Mouse (Mus musculus): ENCODE measurements around the gene Rbfox3. TPM values are rescaled to one million over a fixed set of nuclear protein-coding genes. Genes with fewer than 3 reads are reported as not detected.

Gene Rbfox3
- polyA plus RNA-seq, 1 experiment from 2014 or later, result 0.09 TPM

- 70% methylated on average over 5 of the region's 5 CpGs for WGBS
Measured at GRCm38 (mm10) chr11:118859839-118860238, 51.6 kb downstream of the Rbfox3 start.

GRCm38 (mm10) chr11:118858305-118858704 is 53.1 kb downstream of the Rbfox3 start:
- WGBS, result 74% methylated on average over 11 of the region's 11 CpGs
- no peak overlapping the region for H3K27ac ChIP-seq (ENCODE audit: low read length)
- ATAC-seq (replicated peaks; ENCODE audit: extremely low read depth, insufficient read depth, low FRiP score), result no peak

More at GRCm38 (mm10) chr11:118859839-118860238, 51.6 kb downstream of the Rbfox3 start:
- H3K4me3 ChIP-seq (ENCODE audit: low read length), result no peak overlapping the region
- no peaks in the 10 kb centered on the region for H3K4me1 ChIP-seq (ENCODE audit: control insufficient read depth, insufficient read depth, low read length)
- no peak overlapping the region for H3K27ac ChIP-seq (ENCODE audit: low read length)
- H3K36me3 ChIP-seq (ENCODE audit: control insufficient read depth, insufficient read depth), result no peaks in the 10 kb centered on the region
- H3K9me3 ChIP-seq (replicated peaks; ENCODE audit: control insufficient read depth, low read length), result no peaks in the 10 kb centered on the region
- no peak overlapping the region for H3K9ac ChIP-seq (ENCODE audit: low read length)
- no peaks in the 10 kb centered on the region; the same call in 1 of the 2 replicates for H3K27me3 ChIP-seq (ENCODE audit: control insufficient read depth, insufficient read depth, low read length)
- no peak for ATAC-seq (replicated peaks; ENCODE audit: extremely low read depth, insufficient read depth, low FRiP score)
- no peak overlapping the region for H3K4me2 ChIP-seq (ENCODE audit: low read depth, low read length)

GRCm38 (mm10) chr11:118851391-118851790 is 60.0 kb downstream of the Rbfox3 start:
- Histone ChIP-seq H3K4me1 (ENCODE audit: control insufficient read depth, insufficient read depth, low read length) (no peaks in the 10 kb centered on the region), H3K36me3 (ENCODE audit: control insufficient read depth, insufficient read depth) (no peaks in the 10 kb centered on the region), H3K9ac (ENCODE audit: low read length) (no peak overlapping the region), H3K4me3 (ENCODE audit: low read length) (no peak overlapping the region), H3K9me3 (replicated peaks; ENCODE audit: control insufficient read depth, low read length) (no peaks in the 10 kb centered on the region), H3K27ac (ENCODE audit: low read length) (no peak overlapping the region), H3K27me3 (ENCODE audit: control insufficient read depth, insufficient read depth, low read length) (no peaks in the 10 kb centered on the region), H3K4me2 (ENCODE audit: low read depth, low read length) (no peak overlapping the region)
- ATAC-seq (replicated peaks; ENCODE audit: extremely low read depth, insufficient read depth, low FRiP score), result no peak
- 59% methylated on average over 6 of the region's 6 CpGs for WGBS

More at GRCm38 (mm10) chr11:118858305-118858704, 53.1 kb downstream of the Rbfox3 start:
- Histone ChIP-seq H3K4me1 (ENCODE audit: control insufficient read depth, insufficient read depth, low read length) (no peaks in the 10 kb centered on the region), H3K36me3 (ENCODE audit: control insufficient read depth, insufficient read depth) (no peaks in the 10 kb centered on the region), H3K4me3 (ENCODE audit: low read length) (no peak overlapping the region), H3K27me3 (ENCODE audit: control insufficient read depth, insufficient read depth, low read length) (no peaks in the 10 kb centered on the region; the same call in 1 of the 2 replicates), H3K4me2 (ENCODE audit: low read depth, low read length) (no peak overlapping the region), H3K9me3 (replicated peaks; ENCODE audit: control insufficient read depth, low read length) (no peaks in the 10 kb centered on the region), H3K9ac (ENCODE audit: low read length) (no peak overlapping the region)

GRCm38 (mm10) chr11:118847986-118848385 is 63.4 kb downstream of the Rbfox3 start:
- no peak overlapping the region for H3K4me3 ChIP-seq (ENCODE audit: low read length)
- no peak for ATAC-seq (replicated peaks; ENCODE audit: extremely low read depth, insufficient read depth, low FRiP score)
- no peak overlapping the region for H3K27ac ChIP-seq (ENCODE audit: low read length)
- no peak overlapping the region for H3K4me2 ChIP-seq (ENCODE audit: low read depth, low read length)
- no peaks in the 10 kb centered on the region for H3K27me3 ChIP-seq (ENCODE audit: control insufficient read depth, insufficient read depth, low read length)
- H3K9me3 ChIP-seq (replicated peaks; ENCODE audit: control insufficient read depth, low read length), result no peaks in the 10 kb centered on the region
- WGBS, result 76% methylated on average over 7 of the region's 7 CpGs
- no peaks in the 10 kb centered on the region for H3K4me1 ChIP-seq (ENCODE audit: control insufficient read depth, insufficient read depth, low read length)
- H3K36me3 ChIP-seq (ENCODE audit: control insufficient read depth, insufficient read depth), result no peaks in the 10 kb centered on the region
- H3K9ac ChIP-seq (ENCODE audit: low read length), result no peak overlapping the region

GRCm38 (mm10) chr11:118840992-118841391 is 70.4 kb downstream of the Rbfox3 start:
- WGBS, result 86% methylated on average over 5 of the region's 5 CpGs

GRCm38 (mm10) chr11:118838167-118838566 is 73.2 kb downstream of the Rbfox3 start:
- Histone ChIP-seq H3K27me3 (ENCODE audit: control insufficient read depth, insufficient read depth, low read length) (no peaks in the 10 kb centered on the region), H3K4me1 (ENCODE audit: control insufficient read depth, insufficient read depth, low read length) (no peaks in the 10 kb centered on the region), H3K4me3 (ENCODE audit: low read length) (no peak overlapping the region), H3K4me2 (ENCODE audit: low read depth, low read length) (no peak overlapping the region), H3K27ac (ENCODE audit: low read length) (no peak overlapping the region), H3K9ac (ENCODE audit: low read length) (no peak overlapping the region), H3K9me3 (replicated peaks; ENCODE audit: control insufficient read depth, low read length) (no peaks in the 10 kb centered on the region), H3K36me3 (ENCODE audit: control insufficient read depth, insufficient read depth) (no peaks in the 10 kb centered on the region)
- ATAC-seq (replicated peaks; ENCODE audit: extremely low read depth, insufficient read depth, low FRiP score), result no peak
- 18% methylated on average over 4 of the region's 4 CpGs for WGBS

More at GRCm38 (mm10) chr11:118840992-118841391, 70.4 kb downstream of the Rbfox3 start:
- no peaks in the 10 kb centered on the region for H3K36me3 ChIP-seq (ENCODE audit: control insufficient read depth, insufficient read depth)
- no peak overlapping the region for H3K27ac ChIP-seq (ENCODE audit: low read length)
- H3K27me3 ChIP-seq (ENCODE audit: control insufficient read depth, insufficient read depth, low read length), result no peaks in the 10 kb centered on the region
- H3K4me3 ChIP-seq (ENCODE audit: low read length), result no peak overlapping the region
- no peaks in the 10 kb centered on the region for H3K9me3 ChIP-seq (replicated peaks; ENCODE audit: control insufficient read depth, low read length)
- H3K4me1 ChIP-seq (ENCODE audit: control insufficient read depth, insufficient read depth, low read length), result no peaks in the 10 kb centered on the region
- H3K9ac ChIP-seq (ENCODE audit: low read length), result no peak overlapping the region
- no peak for ATAC-seq (replicated peaks; ENCODE audit: extremely low read depth, insufficient read depth, low FRiP score)
- no peak overlapping the region for H3K4me2 ChIP-seq (ENCODE audit: low read depth, low read length)

GRCm38 (mm10) chr11:118836889-118837288 is 74.5 kb downstream of the Rbfox3 start:
- Histone ChIP-seq H3K4me3 (ENCODE audit: low read length) (no peak overlapping the region), H3K27ac (ENCODE audit: low read length) (no peak overlapping the region), H3K4me1 (ENCODE audit: control insufficient read depth, insufficient read depth, low read length) (no peaks in the 10 kb centered on the region), H3K27me3 (ENCODE audit: control insufficient read depth, insufficient read depth, low read length) (no peaks in the 10 kb centered on the region), H3K9me3 (replicated peaks; ENCODE audit: control insufficient read depth, low read length) (no peaks in the 10 kb centered on the region), H3K9ac (ENCODE audit: low read length) (no peak overlapping the region), H3K36me3 (ENCODE audit: control insufficient read depth, insufficient read depth) (no peaks in the 10 kb centered on the region), H3K4me2 (ENCODE audit: low read depth, low read length) (no peak overlapping the region)
- WGBS, result 63% methylated on average over 4 of the region's 4 CpGs
- ATAC-seq (replicated peaks; ENCODE audit: extremely low read depth, insufficient read depth, low FRiP score), result no peak

- H3K4me1 ChIP-seq (ENCODE audit: control insufficient read depth, insufficient read depth, low read length), result no peaks in the 10 kb centered on the region
- H3K27ac ChIP-seq (ENCODE audit: low read length), result no peak overlapping the region
- no peaks in the 10 kb centered on the region for H3K36me3 ChIP-seq (ENCODE audit: control insufficient read depth, insufficient read depth)
- ATAC-seq (replicated peaks; ENCODE audit: extremely low read depth, insufficient read depth, low FRiP score), result no peak
- no peak overlapping the region for H3K4me2 ChIP-seq (ENCODE audit: low read depth, low read length)
- no peaks in the 10 kb centered on the region for H3K9me3 ChIP-seq (replicated peaks; ENCODE audit: control insufficient read depth, low read length)
- H3K4me3 ChIP-seq (ENCODE audit: low read length), result no peak overlapping the region
- WGBS, result 71% methylated on average over 10 of the region's 10 CpGs
- H3K27me3 ChIP-seq (ENCODE audit: control insufficient read depth, insufficient read depth, low read length), result no peaks in the 10 kb centered on the region
- H3K9ac ChIP-seq (ENCODE audit: low read length), result no peak overlapping the region
Measured at GRCm38 (mm10) chr11:118832793-118833481, 78.5 kb downstream of the Rbfox3 start.

GRCm38 (mm10) chr11:118831730-118832129 is 79.7 kb downstream of the Rbfox3 start:
- no peaks in the 10 kb centered on the region for H3K9me3 ChIP-seq (replicated peaks; ENCODE audit: control insufficient read depth, low read length)
- H3K4me2 ChIP-seq (ENCODE audit: low read depth, low read length), result no peak overlapping the region
- ATAC-seq (replicated peaks; ENCODE audit: extremely low read depth, insufficient read depth, low FRiP score), result no peak
- no peaks in the 10 kb centered on the region for H3K36me3 ChIP-seq (ENCODE audit: control insufficient read depth, insufficient read depth)
- no peak overlapping the region for H3K9ac ChIP-seq (ENCODE audit: low read length)
- WGBS, result 56% methylated on average over 7 of the region's 7 CpGs
- H3K27me3 ChIP-seq (ENCODE audit: control insufficient read depth, insufficient read depth, low read length), result no peaks in the 10 kb centered on the region
- H3K4me1 ChIP-seq (ENCODE audit: control insufficient read depth, insufficient read depth, low read length), result no peaks in the 10 kb centered on the region
- no peak overlapping the region for H3K4me3 ChIP-seq (ENCODE audit: low read length)
- no peak overlapping the region for H3K27ac ChIP-seq (ENCODE audit: low read length)

All from heart, embryonic 16.5 days (tissue).